In genomic region chrX:50599780-50600179, GRCm38 (mm10) we compare ENCODE assay signal across 8 mouse cellular contexts.
DNase-seq lines count a peak whose midpoint lies in the region; ATAC-seq and TF ChIP-seq lines count a peak whose summit lies in the region.

No protein-coding gene starts in this region.

- H3K27ac ChIP-seq in left cerebral cortex, adult 2 months: peak overlapping the region; percentile 89
- H3K27ac ChIP-seq in forebrain, embryonic 15.5 days (replicated peaks): peak overlapping the region; percentile 64
- H3K27ac ChIP-seq in stomach, embryonic 16.5 days (ENCODE audit: low read length): no peak overlapping the region; the same call in 1 of the 2 replicates

- DNase-seq in left cerebral cortex, adult 2 months (ENCODE audit: extremely low spot score in 1 of 2, low spot score in 2 of 2): peak in 1 of 2 experiments; percentile 77
- no peak for DNase-seq in left cerebral cortex, postnatal 4 days
- peak; percentile 69 for DNase-seq in ZHBTc4 (ENCODE audit: low read depth, low spot score)
- peak; percentile 87 for DNase-seq in lung, postnatal 25 days (ENCODE audit: low spot score)
- no peak for DNase-seq in adrenal gland, postnatal 25 days

- H3K4me1 ChIP-seq in forebrain, embryonic 15.5 days: no peaks in the 10 kb centered on the region
- no peaks in the 10 kb centered on the region for H3K4me1 ChIP-seq in stomach, embryonic 16.5 days (ENCODE audit: control insufficient read depth, insufficient read depth, low read length)

- no peaks in the 10 kb centered on the region for H3K9me3 ChIP-seq in forebrain, embryonic 15.5 days
- no peaks in the 10 kb centered on the region for H3K9me3 ChIP-seq in stomach, embryonic 16.5 days (replicated peaks; ENCODE audit: control insufficient read depth, low read length)

- WGBS in forebrain, embryonic 15.5 days: 70% methylated on average over 4 of the region's 4 CpGs
- WGBS in stomach, embryonic 16.5 days: 61% methylated on average over 4 of the region's 4 CpGs

- H3K27me3 ChIP-seq in forebrain, embryonic 15.5 days: no peaks in the 10 kb centered on the region
- H3K27me3 ChIP-seq in stomach, embryonic 16.5 days (ENCODE audit: control insufficient read depth, insufficient read depth, low read length): no peaks in the 10 kb centered on the region

- intact Hi-C loops in left cerebral cortex, adult 2 months (cut with DNase I): loop anchor here (2.0 kb wide), 1 partner anchor 13 kb away; no protein-coding TSS in a partner anchor
- intact Hi-C loops in left cerebral cortex, postnatal 4 days (cut with DNase I): no loop called here

- ATAC-seq in forebrain, embryonic 15.5 days (replicated peaks): no peak
- ATAC-seq in inflammation-experienced regulatory T-cells, adult 6 months: peak; percentile 40
- no peak for ATAC-seq in stomach, embryonic 16.5 days (ENCODE audit: insufficient read depth, low FRiP score)

- H3K4me2 ChIP-seq in forebrain, embryonic 15.5 days (replicated peaks): peak overlapping the region; percentile 34
- peak overlapping the region; percentile 29; the same call in 1 of the 2 replicates for H3K4me2 ChIP-seq in stomach, embryonic 16.5 days (ENCODE audit: low read depth, low read length)

- H3K9ac ChIP-seq in forebrain, embryonic 15.5 days (replicated peaks): no peak overlapping the region
- H3K9ac ChIP-seq in stomach, embryonic 16.5 days (ENCODE audit: low read length): peak overlapping the region; percentile 54; the same call in 1 of the 2 replicates

- H3K4me3 ChIP-seq in left cerebral cortex, adult 2 months: peak overlapping the region; percentile 47
- H3K4me3 ChIP-seq in forebrain, embryonic 15.5 days: peak overlapping the region; percentile 31
- peak overlapping the region; percentile 34 for H3K4me3 ChIP-seq in stomach, embryonic 16.5 days (replicated peaks; ENCODE audit: low read length)

- H3K36me3 ChIP-seq in forebrain, embryonic 15.5 days: no peaks in the 10 kb centered on the region
- H3K36me3 ChIP-seq in stomach, embryonic 16.5 days (ENCODE audit: control insufficient read depth, insufficient read depth, low read length): no peaks in the 10 kb centered on the region

- peak; percentile 62 for TF ChIP-seq CTCF in left cerebral cortex, adult 2 months (IDR thresholded peaks at IDR 0.05)

Comparison
In these comparisons a context has a peak if more than half of its experiments do, and no peak if none do; other contexts are left out.
1. DNase-seq: peak in ZHBTc4 (single experiment) and lung, postnatal 25 days (single experiment); none in left cerebral cortex, postnatal 4 days (single experiment) and adrenal gland, postnatal 25 days (single experiment).
2. Peak in every context shown above with its lines, with median percentiles within 50 percentile points of each other: H3K4me3 ChIP-seq.